Mouse (Mus musculus): Measurements from ENCODE around the gene Mapk13.

DNA sequence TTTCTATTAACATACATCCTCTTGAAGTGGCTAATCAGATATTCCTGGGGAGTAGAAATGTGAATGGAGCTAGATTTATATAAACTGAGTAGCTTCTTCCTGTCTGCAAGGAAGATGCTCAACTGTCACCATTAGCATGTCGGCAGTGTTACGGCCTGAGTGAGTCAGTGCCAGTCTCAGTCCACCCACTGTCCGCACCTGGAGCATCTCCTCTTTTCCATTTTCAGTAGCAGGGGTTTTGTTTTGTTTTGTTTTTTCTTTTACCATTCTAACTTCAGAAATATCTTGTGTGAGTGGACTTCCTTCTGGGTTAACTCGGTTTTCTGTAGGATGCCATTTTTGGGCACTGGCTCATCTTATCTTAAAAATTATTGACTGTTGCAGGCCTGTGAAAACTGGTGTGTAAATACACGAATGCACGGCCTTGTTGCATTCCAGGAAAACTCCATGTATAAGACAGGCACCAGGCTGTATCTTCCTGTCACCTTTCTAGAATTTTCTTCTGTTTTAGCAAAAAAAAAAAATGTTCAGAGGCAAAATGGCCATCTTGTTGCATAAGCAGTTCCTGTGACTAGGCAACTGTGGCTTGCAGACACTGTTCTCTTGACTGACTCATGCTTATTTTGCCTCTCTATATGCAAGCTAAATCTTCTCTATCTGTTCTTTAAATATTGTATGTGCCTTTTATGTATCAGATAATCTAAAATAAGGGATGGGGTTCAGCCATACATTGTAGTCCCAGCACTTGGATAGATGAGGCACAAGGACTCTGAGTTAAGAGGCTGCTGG, 33.6 kb upstream of the Mapk13 start:
- TF ChIP-seq GATA1 (IDR thresholded peaks at IDR 0.05; ENCODE audit: borderline replicate concordance, low read length) = no peak
- TF ChIP-seq FLI1 (IDR thresholded peaks at IDR 0.05; ENCODE audit: low read length) = no peak

Data from megakaryocyte, embryonic 14.5 days (primary cell).